ENCODE assay signal across 12 mouse cellular contexts in genomic region chr4:132034242-132034641, GRCm38 (mm10). TPM values are rescaled to one million over a fixed set of nuclear protein-coding genes. Genes with fewer than 3 reads are reported as not detected.
DNase-seq lines count a peak whose midpoint lies in the region; ATAC-seq and TF ChIP-seq lines count a peak whose summit lies in the region.
"Had no signal": no experiment of that assay in that cellular context is flagged by ENCODE, and none has a peak within 500 bp of the region (broad histone marks: within the 10 kb centered on the region; RNA-seq: fewer than 3 reads in every experiment).

No protein-coding gene starts in this region.

- peaks cover 88% of the 10 kb centered on the region for H3K4me1 ChIP-seq in liver, embryonic 13.5 days (replicated peaks)
- H3K4me1 ChIP-seq in forebrain, embryonic 13.5 days: peaks cover 46% of the 10 kb centered on the region
- peaks cover 18% of the 10 kb centered on the region; the same call in 1 of the 2 replicates for H3K4me1 ChIP-seq in midbrain, embryonic 14.5 days (ENCODE audit: control insufficient read depth, insufficient read depth, low read length)

- no peak for TF ChIP-seq CTCF in brain, embryonic 14.5 days (IDR thresholded peaks at IDR 0.05; ENCODE audit: borderline replicate concordance, extremely low read depth, insufficient read depth, insufficient read length)

- peak overlapping the region; percentile 14; the same call in 1 of the 2 replicates for H3K9ac ChIP-seq in liver, embryonic 13.5 days
- H3K9ac ChIP-seq in forebrain, embryonic 13.5 days: no peak overlapping the region; the same call in 1 of the 2 replicates
- no peak overlapping the region for H3K9ac ChIP-seq in midbrain, embryonic 14.5 days (replicated peaks; ENCODE audit: low read length)
- H3K9ac ChIP-seq: lung, embryonic 15.5 days had no signal

- no peak for DNase-seq in liver, embryonic 13.5 days
- DNase-seq in liver: no peak
- peak; percentile 93 for DNase-seq in brain, embryonic 14.5 days (ENCODE audit: low read depth)
- peak; percentile 55 for DNase-seq in midbrain, embryonic 14.5 days
- DNase-seq in gastrocnemius, adult 8-10 months (ENCODE audit: low spot score in 2 of 2): no peak
- DNase-seq: adrenal gland, adult 8-10 months; cerebellum, postnatal 25 days; gastrocnemius, adult 2 months had no signal

- H3K36me3 ChIP-seq in liver, embryonic 13.5 days: peaks cover 45% of the 10 kb centered on the region
- H3K36me3 ChIP-seq in forebrain, embryonic 13.5 days (ENCODE audit: poor library complexity, severe bottlenecking): no peaks in the 10 kb centered on the region
- no peaks in the 10 kb centered on the region for H3K36me3 ChIP-seq in midbrain, embryonic 14.5 days (ENCODE audit: control insufficient read depth, insufficient read depth, low read length)
- H3K36me3 ChIP-seq: lung, embryonic 15.5 days had no signal

- peak overlapping the region; percentile 48; the same call in 1 of the 2 replicates for H3K27ac ChIP-seq in liver, embryonic 13.5 days
- H3K27ac ChIP-seq in forebrain, embryonic 13.5 days: peak overlapping the region; percentile 44; the same call in 1 of the 2 replicates
- peak overlapping the region; percentile 60; the same call in 1 of the 2 replicates for H3K27ac ChIP-seq in midbrain, embryonic 14.5 days (replicated peaks; ENCODE audit: low read depth, low read length)
- H3K27ac ChIP-seq: gastrocnemius, adult 2 months; heart, embryonic 10.5 days; lung, embryonic 15.5 days had no signal

- H3K4me3 ChIP-seq in liver, embryonic 13.5 days (replicated peaks): no peak overlapping the region
- no peak overlapping the region for H3K4me3 ChIP-seq in forebrain, embryonic 13.5 days
- H3K4me3 ChIP-seq in midbrain, embryonic 14.5 days (replicated peaks; ENCODE audit: low read depth, low read length): no peak overlapping the region
- H3K4me3 ChIP-seq: gastrocnemius, adult 2 months; heart, embryonic 10.5 days; lung, embryonic 15.5 days had no signal

- TF ChIP-seq POLR2A in brain, embryonic 14.5 days (IDR thresholded peaks at IDR 0.05; ENCODE audit: borderline replicate concordance, extremely low read depth, insufficient read depth, insufficient read length, poor library complexity, severe bottlenecking): no peak

- WGBS in liver, embryonic 13.5 days (ENCODE audit: insufficient replicate concordance): 80% methylated on average over 2 of the region's 2 CpGs
- WGBS in forebrain, embryonic 13.5 days: 8% methylated on average over 2 of the region's 2 CpGs
- WGBS in midbrain, embryonic 14.5 days: 14% methylated on average over 2 of the region's 2 CpGs

- no peak overlapping the region for H3K4me2 ChIP-seq in liver, embryonic 13.5 days
- no peak overlapping the region for H3K4me2 ChIP-seq in forebrain, embryonic 13.5 days
- H3K4me2 ChIP-seq in midbrain, embryonic 14.5 days (ENCODE audit: low read length): no peak overlapping the region
- H3K4me2 ChIP-seq: lung, embryonic 15.5 days had no signal

- H3K9me3 ChIP-seq in liver, embryonic 13.5 days (replicated peaks): no peaks in the 10 kb centered on the region
- H3K9me3 ChIP-seq in forebrain, embryonic 13.5 days (replicated peaks): no peaks in the 10 kb centered on the region
- no peaks in the 10 kb centered on the region for H3K9me3 ChIP-seq in midbrain, embryonic 14.5 days (ENCODE audit: control insufficient read depth, low read length)
- H3K9me3 ChIP-seq: heart, embryonic 10.5 days; lung, embryonic 15.5 days had no signal

- no peaks in the 10 kb centered on the region for H3K27me3 ChIP-seq in liver, embryonic 13.5 days
- peaks cover 33% of the 10 kb centered on the region for H3K27me3 ChIP-seq in forebrain, embryonic 13.5 days
- H3K27me3 ChIP-seq in midbrain, embryonic 14.5 days (ENCODE audit: control insufficient read depth, insufficient read depth, low read length): no peaks in the 10 kb centered on the region
- H3K27me3 ChIP-seq: lung, embryonic 15.5 days had no signal

- ATAC-seq in liver, embryonic 13.5 days (ENCODE audit: low read depth): no peak
- peak; percentile 88 for ATAC-seq in forebrain, embryonic 13.5 days
- no peak for ATAC-seq in midbrain, embryonic 14.5 days (ENCODE audit: low FRiP score, low TSS enrichment)
- no peak for ATAC-seq in activated CD4-positive, CD25-positive, alpha-beta regulatory T cell, adult 4 months

RNA-seq across cellular contexts. Expression of gene Gm10300, which starts 40.3 kb away (rescaled TPM):
- polyA plus RNA-seq in liver, embryonic 13.5 days (2015; fragmentation: Nextera tagmentation; extraction: Ambion mirVana): 0.39 and 0.63 TPM in 2 replicates
- not detected in 2 replicates for polyA plus RNA-seq in brain, embryonic 14.5 days (2012; rRNA removed)
- polyA plus RNA-seq in forebrain, embryonic 13.5 days (2015; fragmentation: Nextera tagmentation; extraction: Ambion mirVana): not detected in 2 replicates
- not detected in 2 replicates for polyA plus RNA-seq in midbrain, embryonic 14.5 days (2014; fragmentation: Nextera tagmentation; extraction: Ambion mirVana)
- total RNA-seq in gastrocnemius, adult 8-10 months (2022): under 1 TPM in 3 of 4 experiments, not detected in 1; 0.10 to 0.22 (median 0.11) TPM
- polyA plus RNA-seq in activated CD4-positive, CD25-positive, alpha-beta regulatory T cell, adult 4 months (2017; shearing (Covaris generic)): not detected
- polyA plus RNA-seq: heart, embryonic 10.5 days had no signal

RNA-seq across cellular contexts. Expression of gene Epb41, which starts 40.9 kb away (rescaled TPM):
- polyA plus RNA-seq in liver, embryonic 13.5 days (2015; fragmentation: Nextera tagmentation; extraction: Ambion mirVana): 147 and 193 TPM in 2 replicates
- 86.3 and 111 TPM in 2 replicates for polyA plus RNA-seq in brain, embryonic 14.5 days (2012; rRNA removed)
- 75.0 and 84.1 TPM in 2 replicates for polyA plus RNA-seq in forebrain, embryonic 13.5 days (2015; fragmentation: Nextera tagmentation; extraction: Ambion mirVana)
- polyA plus RNA-seq in midbrain, embryonic 14.5 days (2014; fragmentation: Nextera tagmentation; extraction: Ambion mirVana): 88.3 and 116 TPM in 2 replicates
- 100 to 1,000 TPM; 114 to 129 (median 121) TPM for total RNA-seq in gastrocnemius, adult 8-10 months (2022)
- 10 to 100 TPM; 26.9 to 27.1 TPM for polyA plus RNA-seq in activated CD4-positive, CD25-positive, alpha-beta regulatory T cell, adult 4 months (2017; shearing (Covaris generic))

Comparison
In these comparisons a context has a peak if more than half of its experiments do, and no peak if none do; other contexts are left out.
1. DNase-seq: peak in brain, embryonic 14.5 days (single experiment) and midbrain, embryonic 14.5 days (single experiment); none in liver, embryonic 13.5 days (single experiment), liver (single experiment) and gastrocnemius, adult 8-10 months (0 of 2).
2. Peak in every context shown above with its lines, with median percentiles within 50 percentile points of each other: H3K27ac ChIP-seq.